Mouse (Mus musculus) MEL (cell line): ENCODE results near the gene Il25.

ENCODE experiments used
- CHD2 ChIP-seq: IDR thresholded peaks from 2 replicates; pipeline ENCODE4 v1.6.1; 2011; ENCODE audit warnings: low read length, improper control_type of control experiment
- CTCF ChIP-seq, 3 experiments: IDR thresholded peaks in 2 of 3; conservative IDR thresholded peaks in 1 of 3; 2 replicates each; pipeline ENCODE4 v1.5.1; 2011 to 2012; ENCODE audit warnings: low read length in 3 of 3, low read depth in 2 of 3, mild to moderate bottlenecking in 2 of 3, improper control_type of control experiment in 1 of 3, inconsistent platforms in 1 of 3, mixed read lengths in 1 of 3, moderate library complexity in 1 of 3; ENCODE audit not compliant: control insufficient read depth in 1 of 3, insufficient read depth in 1 of 3, poor library complexity in 1 of 3, severe bottlenecking in 1 of 3
- EP300 ChIP-seq, 2 experiments: IDR thresholded peaks; 2 replicates each; pipeline ENCODE4 v1.6.1; 2011; ENCODE audit warnings: improper control_type of control experiment in 2 of 2, low read length in 2 of 2, low read depth in 1 of 2, mild to moderate bottlenecking in 1 of 2
- GATA1 ChIP-seq: IDR thresholded peaks from 2 replicates; pipeline ENCODE4 v1.6.1; 2011; ENCODE audit warnings: low read depth, low read length, improper control_type of control experiment
- MXI1 ChIP-seq: IDR thresholded peaks from 2 replicates; pipeline ENCODE4 v1.6.1; 2011; ENCODE audit warnings: mild to moderate bottlenecking, low read depth, low read length, improper control_type of control experiment
- NRF1 ChIP-seq: IDR thresholded peaks from 2 replicates; pipeline ENCODE4 v1.6.1; 2014; ENCODE audit warnings: low read depth, mild to moderate bottlenecking, inconsistent platforms, low read length, improper control_type of control experiment, moderate library complexity; ENCODE audit not compliant: poor library complexity, insufficient read depth, severe bottlenecking

DNA sequence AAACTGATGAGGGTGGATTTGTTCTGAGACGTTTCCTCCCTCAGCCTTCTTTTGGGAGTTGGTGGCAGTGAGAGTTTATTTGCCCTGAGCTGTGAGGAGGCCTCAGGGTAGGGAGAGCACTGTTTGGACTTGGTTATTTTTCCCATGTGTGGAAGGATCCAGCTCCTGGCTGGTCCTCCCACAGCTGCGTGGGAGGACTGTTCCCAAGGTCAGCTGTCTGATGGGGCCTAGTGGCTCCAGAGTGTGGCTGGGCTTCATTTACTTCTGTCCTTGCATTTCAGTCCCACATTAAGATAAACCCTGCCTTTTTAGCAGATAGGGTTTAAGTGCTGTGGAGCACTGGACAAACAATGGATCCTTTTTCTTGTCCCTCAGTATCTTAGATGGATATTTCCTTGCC is 35.0 kb upstream of the Il25 start:
- no peak for TF ChIP-seq GATA1
- TF ChIP-seq CTCF (IDR thresholded peaks at IDR 0.05 in 2 of 3, conservative IDR thresholded peaks at IDR 0.05 in 1 of 3; ENCODE audit: control insufficient read depth in 1 of 3, insufficient read depth in 1 of 3, low read depth in 2 of 3, low read length in 3 of 3, poor library complexity in 1 of 3, severe bottlenecking in 1 of 3): no peak
- TF ChIP-seq EP300 (IDR thresholded peaks at IDR 0.05; ENCODE audit: low read depth in 1 of 2, low read length in 2 of 2): no peak
- no peak for TF ChIP-seq NRF1
- TF ChIP-seq MXI1: no peak
- TF ChIP-seq CHD2: no peak
